Mouse (Mus musculus) stomach, embryonic 16.5 days (tissue): Measurements from ENCODE around the gene Eif2b5. TPM values are rescaled to one million over a fixed set of nuclear protein-coding genes. Genes with fewer than 3 reads are reported as not detected.
"Not testable (repeated sequence)": the region's sequence is repeated elsewhere in the genome, so short reads cannot be mapped to it uniquely, and the experiment has no call there.

Experiments
- ATAC-seq: fragments of 200-750 bp; cut with Nextera tagmentation; 2 replicates; pipeline ENCODE4 v1.8.0; 2017; ENCODE audit warnings: moderate number of reproducible peaks, moderate TSS enrichment; ENCODE audit not compliant: insufficient read depth, low FRiP score
- H3K27ac ChIP-seq: fragments of 300-500 bp; sonication (generic); 2 replicates; pipeline ENCODE4 v1.5.1; 2014; ENCODE audit warnings: low read length
- H3K27me3 ChIP-seq: fragments of 300-500 bp; sonication (generic); 2 replicates; pipeline ENCODE4 v1.6.1; 2014; ENCODE audit warnings: low read length, control low read depth, mixed read lengths; ENCODE audit not compliant: control insufficient read depth, insufficient read depth
- H3K36me3 ChIP-seq: fragments of 300-500 bp; sonication (generic); 2 replicates; pipeline ENCODE4 v1.6.1; 2014; ENCODE audit warnings: low read length; ENCODE audit not compliant: control insufficient read depth, insufficient read depth
- H3K4me1 ChIP-seq: fragments of 300-500 bp; sonication (generic); 2 replicates; pipeline ENCODE4 v1.6.1; 2014; ENCODE audit warnings: low read length, control low read depth, mixed read lengths; ENCODE audit not compliant: control insufficient read depth, insufficient read depth
- H3K4me2 ChIP-seq: fragments of 300-500 bp; sonication (generic); 2 replicates; pipeline ENCODE4 v1.6.1; 2014; ENCODE audit warnings: low read depth, low read length, mixed read lengths
- H3K4me3 ChIP-seq: fragments of 300-500 bp; sonication (generic); replicated peaks from 2 replicates; pipeline ENCODE4 v1.5.1; 2014; ENCODE audit warnings: mild to moderate bottlenecking, low read length
- H3K9ac ChIP-seq: fragments of 300-500 bp; sonication (generic); 2 replicates; pipeline ENCODE4 v1.6.1; 2014; ENCODE audit warnings: low read length
- H3K9me3 ChIP-seq: fragments of 300-500 bp; sonication (generic); replicated peaks from 2 replicates; pipeline ENCODE4 v1.6.1; 2016; ENCODE audit warnings: low read length, control low read depth; ENCODE audit not compliant: control insufficient read depth
- WGBS: fragments of 180-500 bp; shearing (Covaris S2); extraction: QIAGEN DNeasy Blood & Tissue Kit; methylation state at CpG from one replicate; pipeline ENCODE4 v1.1.7; 2014; 5-methylcytosine and 5-hydroxymethylcytosine counted together
- polyA plus RNA-seq: library from polyadenylated mRNA; unstranded; fragments of >200 nt; fragmentation: Nextera tagmentation; extraction: Ambion mirVana; gene quantifications from 2 replicates; pipeline ENCODE4 v1.2.1, GENCODE M21; 2015

The Eif2b5 gene
- polyA plus RNA-seq, 1 experiment from 2014 or later, result 94.7 TPM

GRCm38 (mm10) chr16:20483716-20484115, 14.9 kb upstream of the Eif2b5 start:
- not testable (repeated sequence) for ATAC-seq

GRCm38 (mm10) chr16:20485061-20485460, 13.6 kb upstream of the Eif2b5 start:
- H3K4me3 ChIP-seq, result no peak overlapping the region
- no peaks in the 10 kb centered on the region for H3K4me1 ChIP-seq
- no peaks in the 10 kb centered on the region for H3K27me3 ChIP-seq
- H3K36me3 ChIP-seq, result no peaks in the 10 kb centered on the region
- no peak for ATAC-seq
- H3K27ac ChIP-seq, result no peak overlapping the region
- no peak overlapping the region for H3K9ac ChIP-seq
- no peak overlapping the region for H3K4me2 ChIP-seq
- no peaks in the 10 kb centered on the region for H3K9me3 ChIP-seq
- WGBS, result 50% methylated on average over 4 of the region's 4 CpGs

More at GRCm38 (mm10) chr16:20483716-20484115, 14.9 kb upstream of the Eif2b5 start:
- not testable (repeated sequence) for H3K4me2 ChIP-seq, H3K9ac ChIP-seq, H3K4me1 ChIP-seq, H3K36me3 ChIP-seq, H3K27ac ChIP-seq, H3K9me3 ChIP-seq, H3K4me3 ChIP-seq, H3K27me3 ChIP-seq
- WGBS, result 87% methylated on average over 5 of the region's 7 CpGs

GRCm38 (mm10) chr16:20486048-20486447, 12.6 kb upstream of the Eif2b5 start:
- H3K36me3 ChIP-seq, result no peaks in the 10 kb centered on the region
- H3K9ac ChIP-seq, result no peak overlapping the region
- ATAC-seq, result no peak
- H3K4me3 ChIP-seq, result no peak overlapping the region
- no peak overlapping the region for H3K4me2 ChIP-seq
- no peaks in the 10 kb centered on the region for H3K27me3 ChIP-seq
- no peaks in the 10 kb centered on the region for H3K9me3 ChIP-seq
- H3K4me1 ChIP-seq, result no peaks in the 10 kb centered on the region
- no peak overlapping the region for H3K27ac ChIP-seq
- 66% methylated on average over 3 of the region's 3 CpGs for WGBS

GRCm38 (mm10) chr16:20488151-20488550, 10.5 kb upstream of the Eif2b5 start:
- 85% methylated on average over 1 of the region's 1 CpGs for WGBS
- Histone ChIP-seq H3K27me3 (no peaks in the 10 kb centered on the region), H3K4me2 (no peak overlapping the region), H3K4me3 (no peak overlapping the region), H3K27ac (no peak overlapping the region), H3K9me3 (no peaks in the 10 kb centered on the region), H3K9ac (no peak overlapping the region), H3K36me3 (no peaks in the 10 kb centered on the region), H3K4me1 (no peaks in the 10 kb centered on the region)
- ATAC-seq, result no peak

- 80% methylated on average over 9 of the region's 9 CpGs for WGBS
- not testable (repeated sequence) for H3K4me1 ChIP-seq, H3K4me2 ChIP-seq, H3K4me3 ChIP-seq, H3K27ac ChIP-seq, H3K36me3 ChIP-seq, ATAC-seq, H3K9me3 ChIP-seq, H3K27me3 ChIP-seq, H3K9ac ChIP-seq
Measured at GRCm38 (mm10) chr16:20488751-20489150, 9.9 kb upstream of the Eif2b5 start.

- H3K27ac ChIP-seq, result no peak overlapping the region
- no peaks in the 10 kb centered on the region for H3K4me1 ChIP-seq
- ATAC-seq, result no peak
- H3K4me3 ChIP-seq, result no peak overlapping the region
- no peaks in the 10 kb centered on the region for H3K27me3 ChIP-seq
- H3K36me3 ChIP-seq, result no peaks in the 10 kb centered on the region
- no peaks in the 10 kb centered on the region for H3K9me3 ChIP-seq
- WGBS, result 88% methylated on average over 2 of the region's 2 CpGs
- H3K9ac ChIP-seq, result no peak overlapping the region
- no peak overlapping the region for H3K4me2 ChIP-seq
Measured at GRCm38 (mm10) chr16:20489233-20489632, 9.4 kb upstream of the Eif2b5 start.

- Histone ChIP-seq H3K4me3 (no peak overlapping the region), H3K4me1 (no peaks in the 10 kb centered on the region), H3K9me3 (no peaks in the 10 kb centered on the region), H3K36me3 (no peaks in the 10 kb centered on the region), H3K4me2 (no peak overlapping the region), H3K27me3 (no peaks in the 10 kb centered on the region), H3K27ac (no peak overlapping the region), H3K9ac (no peak overlapping the region)
- WGBS, result 47% methylated on average over 2 of the region's 2 CpGs
- ATAC-seq, result no peak
Measured at GRCm38 (mm10) chr16:20490581-20490980, 8.0 kb upstream of the Eif2b5 start.

- H3K27ac ChIP-seq, result no peak overlapping the region
- no peaks in the 10 kb centered on the region for H3K9me3 ChIP-seq
- H3K4me1 ChIP-seq, result no peaks in the 10 kb centered on the region
- H3K9ac ChIP-seq, result no peak overlapping the region
- ATAC-seq, result no peak
- WGBS, result 71% methylated on average over 2 of the region's 2 CpGs
- no peaks in the 10 kb centered on the region for H3K27me3 ChIP-seq
- no peaks in the 10 kb centered on the region for H3K36me3 ChIP-seq
- H3K4me3 ChIP-seq, result no peak overlapping the region
- no peak overlapping the region for H3K4me2 ChIP-seq
Measured at GRCm38 (mm10) chr16:20491301-20491700, 7.3 kb upstream of the Eif2b5 start.

GRCm38 (mm10) chr16:20493452-20493851, 5.2 kb upstream of the Eif2b5 start:
- Histone ChIP-seq H3K36me3 (no peaks in the 10 kb centered on the region), H3K4me2 (no peak overlapping the region), H3K27ac (no peak overlapping the region), H3K4me1 (no peaks in the 10 kb centered on the region), H3K9ac (no peak overlapping the region), H3K27me3 (no peaks in the 10 kb centered on the region), H3K9me3 (no peaks in the 10 kb centered on the region), H3K4me3 (no peak overlapping the region)
- no peak for ATAC-seq
- 67% methylated on average over 2 of the region's 2 CpGs for WGBS
